Mouse (Mus musculus) right cerebral cortex, postnatal 10 days (tissue): ENCODE results near the gene Ptprc.
A peak's percentile ranks its signal among the peaks of the same experiment; 100 is the strongest.

Experiments used
- DNase-seq, 2 experiments: peaks; one replicate each; pipeline ENCODE4 v3.0.0; 2021; ENCODE audit warnings: low spot score in 2 of 2

Ptprc gene

DNA sequence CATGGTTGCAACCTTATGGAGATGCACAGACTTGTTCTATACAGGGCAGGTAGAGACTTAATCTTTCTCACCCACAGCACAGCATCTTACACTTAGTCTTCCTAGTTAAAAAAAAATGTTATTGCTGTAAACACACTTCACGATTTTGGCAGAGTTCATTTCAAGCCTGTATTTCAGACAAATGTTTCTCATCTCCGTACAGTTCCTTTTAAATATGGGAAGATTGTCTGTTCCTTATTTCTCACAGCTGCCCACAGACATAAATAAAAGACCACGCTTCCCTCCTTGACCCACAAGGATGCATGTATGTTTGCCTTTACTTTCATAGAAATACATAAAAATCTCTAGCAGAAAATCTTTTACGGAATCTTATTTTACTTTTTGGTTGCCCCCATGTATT is 22.4 kb downstream of the Ptprc start:
- no peak for DNase-seq

DNA sequence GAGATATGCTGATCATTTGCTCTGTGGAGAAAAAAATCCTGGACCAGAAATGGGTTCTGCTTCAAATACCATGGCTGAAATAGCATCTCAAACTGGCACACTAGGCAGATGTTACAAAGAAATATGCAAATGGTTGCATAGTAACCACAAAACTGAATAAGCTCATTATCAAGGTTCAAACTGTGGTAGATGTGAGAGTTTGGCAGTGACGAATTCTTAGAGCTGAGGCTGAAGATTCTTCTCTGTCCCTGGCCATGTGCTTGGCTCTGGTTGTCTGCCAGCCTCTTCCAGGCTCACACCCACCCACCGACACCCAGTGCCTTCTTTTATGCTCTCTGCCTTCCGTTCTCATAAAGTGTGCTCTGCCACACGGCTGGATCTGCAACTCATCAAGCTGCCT is 26.7 kb downstream of the Ptprc start:
- DNase-seq: peak; percentile 82 to 90

DNA sequence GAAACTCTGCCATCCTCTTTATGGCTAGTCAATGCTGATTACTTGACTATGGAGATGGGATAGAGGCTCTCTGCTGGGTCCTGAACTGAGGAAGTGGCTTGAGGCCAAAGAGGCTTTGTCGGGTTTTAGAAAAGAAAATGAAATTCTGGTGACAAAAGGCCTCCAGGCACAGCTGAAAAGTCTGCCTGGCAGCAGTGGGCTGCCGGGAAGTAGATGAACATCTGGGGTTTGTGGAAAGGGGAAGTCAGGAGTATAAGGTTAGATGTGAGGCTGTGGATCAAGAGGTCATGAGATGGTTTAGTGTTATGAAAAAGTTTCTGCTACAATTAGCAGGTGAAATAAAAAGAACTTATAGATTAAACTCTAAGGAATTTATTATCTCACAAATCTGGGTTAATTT is 29.9 kb downstream of the Ptprc start:
- DNase-seq: no peak

DNA sequence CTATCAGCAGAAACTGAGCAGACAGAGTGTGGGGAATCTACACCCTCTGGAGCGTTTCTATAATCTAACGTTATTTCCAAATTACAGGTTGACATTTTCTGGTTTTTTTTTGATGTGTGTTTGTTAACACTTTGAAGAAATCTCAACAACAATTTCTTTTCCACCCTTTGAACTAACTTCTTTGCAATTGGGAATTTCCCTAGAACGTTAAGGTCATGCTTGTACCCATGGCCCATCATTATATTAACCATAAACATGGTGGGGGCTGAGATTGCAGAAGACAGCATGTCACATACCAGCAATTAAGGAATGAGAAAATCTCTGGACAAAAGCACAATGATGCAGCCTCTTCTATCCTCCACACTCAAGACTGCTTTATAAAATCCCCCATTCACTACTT is 30.4 kb downstream of the Ptprc start:
- DNase-seq: no peak

DNA sequence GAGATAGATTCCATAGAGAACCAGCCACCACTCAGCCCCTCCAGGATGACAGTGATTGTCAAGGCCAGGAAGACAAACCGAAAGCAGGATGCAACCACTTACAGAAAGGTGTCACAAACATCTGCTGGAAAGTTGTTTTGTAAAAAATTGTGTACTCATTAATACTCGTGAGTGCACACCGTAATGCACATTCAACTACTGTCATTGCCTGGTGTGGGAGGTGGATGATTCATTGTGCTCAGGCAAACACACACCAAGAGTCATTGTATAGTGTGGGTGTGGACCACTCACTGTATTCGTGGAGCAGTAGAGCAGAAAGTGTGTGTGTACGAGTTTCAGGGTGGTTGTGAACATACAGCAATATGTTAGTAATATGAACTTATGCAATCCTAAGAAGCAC is 31.1 kb downstream of the Ptprc start:
- DNase-seq: no peak

DNA sequence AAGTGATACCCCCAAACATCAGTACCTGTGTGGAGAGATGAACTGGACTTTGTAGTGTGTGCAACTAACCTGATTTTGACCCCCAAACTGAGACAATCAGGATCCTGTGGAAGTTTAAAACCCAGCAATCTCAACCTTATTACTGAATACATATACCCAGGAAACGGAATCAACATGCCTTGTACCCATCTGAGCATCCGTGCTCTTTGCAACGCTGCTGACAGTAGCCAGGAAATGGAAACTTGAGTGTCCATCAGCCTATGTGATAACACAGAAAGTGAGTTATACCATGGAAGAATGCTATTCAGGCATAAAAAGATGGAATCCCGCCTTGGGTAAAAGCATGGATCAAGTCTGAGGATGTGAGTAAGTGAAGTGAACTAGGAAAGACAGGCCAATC is 34.7 kb downstream of the Ptprc start:
- no peak for DNase-seq

DNA sequence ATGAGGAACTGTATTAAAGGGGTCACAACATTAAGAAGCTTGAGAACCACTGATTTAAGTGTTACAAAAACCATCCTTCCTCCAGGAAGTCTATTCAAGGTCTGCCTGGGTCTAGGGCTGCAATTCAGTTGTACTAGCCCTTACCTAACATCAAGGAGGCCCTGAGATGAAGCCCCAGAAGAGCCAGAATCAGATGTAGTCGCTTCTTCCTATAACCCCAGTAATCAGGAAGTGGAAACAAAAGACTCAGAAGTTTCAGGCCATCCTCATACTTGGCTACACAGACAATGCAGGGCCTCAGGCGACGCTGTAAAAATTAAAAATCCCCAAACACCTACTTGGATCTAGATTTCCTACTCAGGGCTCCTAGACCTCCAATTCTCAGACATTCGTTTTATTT is 37.8 kb downstream of the Ptprc start:
- no peak for DNase-seq

DNA sequence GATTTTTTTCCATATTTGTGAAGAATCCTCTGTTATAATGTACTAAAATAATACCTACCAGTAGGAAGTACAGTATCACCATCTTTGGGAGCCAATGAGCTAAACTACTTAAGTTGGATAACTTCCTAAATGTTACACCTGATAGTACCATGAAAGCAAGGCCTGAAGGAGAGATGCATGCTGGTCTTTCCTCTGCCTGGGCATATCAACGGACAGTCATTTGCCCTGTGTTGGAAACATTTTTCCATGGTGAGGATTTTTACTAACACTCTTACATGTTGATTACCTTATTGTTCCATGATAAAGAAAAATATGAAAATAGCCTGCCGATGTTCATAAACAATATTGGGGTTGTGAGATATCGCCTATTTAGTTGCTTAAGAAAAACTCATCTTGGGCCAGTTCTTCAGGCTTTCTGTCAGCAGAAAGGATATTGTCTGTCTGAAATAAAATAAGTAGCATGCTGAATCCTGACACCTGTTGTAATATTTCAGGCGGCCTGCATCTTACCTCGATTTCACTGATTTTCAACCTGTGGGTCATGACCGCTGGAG is 38.4 kb downstream of the Ptprc start:
- DNase-seq: no peak

DNA sequence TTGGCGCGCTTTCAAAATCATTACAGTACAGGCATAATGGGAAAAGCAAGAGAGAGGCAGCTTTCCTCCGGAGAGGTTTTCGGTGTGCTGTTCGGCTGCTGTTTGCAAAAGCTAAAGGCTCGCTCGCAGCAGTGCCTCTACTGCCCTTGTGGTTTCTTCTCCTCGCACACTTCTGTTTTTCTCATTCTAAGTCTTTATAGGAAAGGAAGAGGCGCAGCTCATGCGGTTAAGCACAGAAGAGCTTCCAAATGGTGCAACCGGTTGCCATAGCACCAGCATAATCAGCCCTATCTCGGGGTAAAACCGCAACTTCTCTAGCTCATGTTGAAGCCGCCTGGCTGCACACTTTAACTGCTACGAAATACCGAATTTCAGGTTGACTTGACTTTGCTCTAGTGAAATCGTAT is 39.1 kb downstream of the Ptprc start:
- peak; percentile 84 to 91 for DNase-seq

DNA sequence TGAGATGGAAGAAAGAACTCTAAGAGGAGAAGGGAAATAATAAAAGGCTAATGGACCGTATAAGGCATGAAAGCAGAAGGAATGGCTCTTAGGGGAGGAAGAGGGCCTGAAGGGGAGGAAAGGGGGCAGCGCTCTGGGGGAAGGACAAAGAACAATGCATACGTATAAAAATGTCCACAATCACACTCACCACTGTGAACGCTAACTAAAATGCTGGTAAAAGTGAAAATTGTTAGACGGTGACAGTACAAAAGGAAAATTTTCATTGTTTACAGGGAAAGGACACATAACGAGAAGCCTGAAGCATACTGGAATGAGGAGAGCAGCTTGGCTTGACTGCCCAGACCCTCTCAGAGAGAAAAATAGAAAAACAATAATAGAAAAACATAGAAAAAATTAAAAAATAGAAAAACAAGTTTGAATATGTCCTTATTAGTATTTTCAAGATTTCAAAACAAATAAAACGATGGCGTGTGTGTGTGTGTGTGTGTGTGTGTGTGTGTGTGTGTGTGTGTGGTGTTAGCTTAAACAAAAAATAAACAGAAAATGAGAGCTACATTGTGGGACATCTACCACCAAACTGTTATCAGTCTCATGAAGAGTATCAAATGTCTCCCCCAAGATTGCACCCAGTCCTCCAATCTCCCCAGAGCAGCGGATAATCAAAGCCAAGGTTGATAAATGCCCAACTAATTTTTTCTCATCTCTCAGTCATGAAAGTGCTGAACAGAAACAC is 39.7 kb downstream of the Ptprc start:
- no peak for DNase-seq

DNA sequence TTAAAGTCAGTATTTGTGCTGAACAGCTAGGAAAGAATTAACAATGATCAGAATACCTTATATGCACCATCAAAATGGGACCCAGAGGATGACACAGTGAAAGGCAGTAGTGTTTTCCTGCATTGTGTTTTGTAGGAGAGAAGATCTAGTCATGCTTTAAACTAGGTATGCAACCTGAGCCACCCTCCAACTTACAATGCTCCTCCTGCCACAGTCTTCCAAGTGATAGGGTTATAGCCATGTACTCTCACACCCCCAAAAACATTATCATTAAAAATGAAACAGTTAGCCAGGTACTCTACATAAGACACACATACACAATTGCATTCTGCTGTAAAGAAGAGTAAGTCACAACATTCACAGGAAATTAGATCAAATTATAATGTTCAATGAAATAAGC is 40.4 kb downstream of the Ptprc start:
- DNase-seq: no peak

DNA sequence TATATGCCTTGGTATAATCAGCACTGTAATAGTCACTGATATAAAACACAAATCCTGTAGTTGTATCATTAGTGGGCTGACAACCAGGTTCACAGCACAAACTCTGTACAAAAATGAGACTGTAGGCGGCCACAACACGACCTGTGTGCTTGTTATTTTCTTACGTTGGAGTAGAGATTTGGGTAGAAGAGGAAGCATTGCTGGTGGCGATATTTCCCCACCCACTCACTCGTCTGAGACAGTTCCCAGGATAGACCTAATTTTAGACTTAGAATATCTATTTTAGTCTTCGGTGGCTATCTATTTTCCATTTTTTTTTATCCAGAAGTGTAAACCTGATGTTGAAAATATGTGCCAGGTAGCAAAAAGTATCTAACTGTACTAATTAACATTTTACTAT is 41.2 kb downstream of the Ptprc start:
- no peak for DNase-seq

DNA sequence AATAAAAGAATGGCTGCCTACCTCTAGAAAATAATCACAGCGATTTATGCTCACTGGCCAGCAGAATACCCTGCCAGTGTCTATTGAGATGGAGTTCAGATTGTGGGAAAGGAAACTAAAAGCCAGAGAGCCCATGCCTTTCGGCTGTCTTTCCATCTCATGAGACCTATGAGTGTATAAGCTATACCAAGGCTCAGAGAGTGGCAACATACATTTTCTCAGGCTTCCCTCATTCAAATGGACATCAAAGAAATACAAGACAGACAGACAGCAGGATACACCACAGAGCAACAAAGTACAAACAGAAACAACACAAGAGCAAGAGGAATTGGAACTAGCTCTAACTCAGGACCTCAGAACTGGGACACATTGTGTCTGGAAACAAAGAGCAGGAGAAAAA is 43.8 kb downstream of the Ptprc start:
- DNase-seq: no peak

DNA sequence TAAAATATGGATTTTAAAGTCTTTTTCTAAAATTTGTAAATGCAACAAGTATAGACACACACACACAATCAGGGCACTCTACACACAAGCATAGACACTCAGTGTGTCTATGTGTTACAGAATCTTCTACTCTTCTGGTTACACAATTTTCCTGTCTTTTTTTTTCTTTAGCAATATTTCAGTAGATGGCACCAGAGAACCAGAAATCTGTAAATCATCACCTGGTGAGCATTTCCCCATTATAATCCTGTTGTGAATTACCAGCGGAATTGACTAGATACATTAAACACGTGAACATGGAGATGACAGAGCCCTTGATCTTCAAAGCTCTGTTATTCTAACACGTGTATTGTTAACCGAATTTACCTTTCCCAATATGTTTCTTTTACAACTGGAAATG is 45.4 kb downstream of the Ptprc start:
- no peak for DNase-seq

DNA sequence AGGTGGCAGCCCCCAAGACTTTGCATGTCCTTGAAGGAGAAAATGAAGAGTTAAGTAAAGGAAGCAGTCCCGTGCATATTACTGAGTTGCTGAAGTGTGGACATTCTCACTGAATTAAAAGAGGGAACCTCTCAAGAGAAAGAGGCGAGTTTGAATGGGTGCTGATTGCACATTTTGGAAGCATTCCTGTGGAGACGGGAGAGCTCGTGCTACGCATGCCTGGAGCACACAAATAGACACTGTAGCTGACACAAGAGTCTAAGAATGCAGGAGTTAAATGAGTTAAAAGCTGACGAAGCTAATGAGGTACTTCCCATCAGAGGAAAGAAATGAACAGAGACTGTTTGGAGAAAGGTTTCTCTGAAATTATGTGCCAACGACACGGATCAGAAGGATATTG is 48.7 kb downstream of the Ptprc start:
- peak in 1 of 2 experiments; percentile 54 for DNase-seq

DNA sequence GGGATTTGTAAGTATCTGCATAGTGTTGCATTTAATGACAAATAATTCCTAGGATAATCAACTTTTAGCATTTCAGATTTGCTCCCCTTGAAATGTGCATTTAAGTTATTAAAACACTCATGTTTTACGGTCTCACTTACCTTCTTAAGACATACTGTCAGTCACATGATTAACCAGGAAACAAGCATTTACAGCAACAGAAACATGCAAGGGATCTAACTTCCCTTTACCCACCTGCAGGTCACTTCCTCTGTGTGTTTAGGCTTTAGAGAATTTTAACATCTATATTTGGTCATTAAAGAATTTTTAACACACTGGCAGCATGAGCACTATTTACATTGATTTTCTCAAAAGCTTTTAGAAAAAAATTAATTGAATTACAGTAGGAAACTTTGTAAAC is 50.2 kb downstream of the Ptprc start:
- no peak for DNase-seq

DNA sequence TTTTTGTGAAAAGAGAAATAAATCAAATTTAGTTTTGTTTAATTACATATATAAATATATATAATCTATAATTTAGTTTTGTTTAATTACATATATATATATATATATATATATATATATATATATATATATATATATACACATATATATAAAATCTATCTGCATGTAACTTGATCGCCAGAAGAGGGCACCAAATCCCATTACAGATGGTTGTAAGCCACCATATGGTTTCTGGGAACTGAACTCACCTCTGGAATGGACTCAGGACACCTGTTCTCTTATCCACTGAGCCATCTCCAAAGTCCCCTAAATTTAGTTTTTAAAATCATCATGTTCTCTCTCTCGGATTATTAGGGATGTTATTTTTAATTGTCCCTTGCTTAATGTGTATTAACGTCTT is 51.6 kb downstream of the Ptprc start:
- DNase-seq: no peak

DNA sequence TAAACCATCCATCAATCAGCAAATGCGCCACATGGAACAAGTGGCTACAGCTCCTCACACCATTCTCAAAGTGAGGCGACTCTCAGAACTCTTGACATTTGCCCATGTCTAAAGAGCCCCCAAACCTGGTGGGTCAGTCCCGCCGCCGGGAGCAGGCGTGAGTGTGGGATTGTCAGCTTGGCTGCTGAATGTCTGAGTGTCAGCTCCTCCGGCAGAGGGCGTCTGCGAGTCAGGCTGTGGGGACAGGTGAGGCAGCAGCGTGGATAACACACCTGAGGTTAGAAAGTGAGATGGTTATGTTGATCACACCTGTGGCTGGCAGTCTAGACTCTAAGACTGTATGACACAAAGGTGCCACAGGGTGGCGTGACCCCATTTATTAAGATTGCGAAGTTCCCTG is 55.6 kb downstream of the Ptprc start:
- DNase-seq: no peak

DNA sequence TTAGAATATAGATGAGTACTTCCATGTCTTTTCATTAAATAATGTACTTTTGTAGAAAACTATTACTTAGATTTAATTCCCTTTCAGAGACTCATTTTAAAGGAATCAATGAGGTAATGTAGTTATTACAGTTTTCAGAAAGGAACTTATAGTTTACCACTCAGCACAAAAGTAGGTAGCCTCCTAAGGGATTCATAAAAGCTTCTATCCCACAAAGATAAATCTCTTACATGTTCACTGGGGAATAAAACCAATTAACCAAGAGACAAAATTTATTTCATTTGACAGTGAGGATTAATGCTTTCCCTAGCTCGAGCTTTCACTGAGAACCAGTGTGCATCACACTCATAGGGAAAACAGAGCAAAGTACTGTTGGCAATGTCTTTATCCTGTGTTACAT is 82.3 kb downstream of the Ptprc start:
- no peak for DNase-seq

DNA sequence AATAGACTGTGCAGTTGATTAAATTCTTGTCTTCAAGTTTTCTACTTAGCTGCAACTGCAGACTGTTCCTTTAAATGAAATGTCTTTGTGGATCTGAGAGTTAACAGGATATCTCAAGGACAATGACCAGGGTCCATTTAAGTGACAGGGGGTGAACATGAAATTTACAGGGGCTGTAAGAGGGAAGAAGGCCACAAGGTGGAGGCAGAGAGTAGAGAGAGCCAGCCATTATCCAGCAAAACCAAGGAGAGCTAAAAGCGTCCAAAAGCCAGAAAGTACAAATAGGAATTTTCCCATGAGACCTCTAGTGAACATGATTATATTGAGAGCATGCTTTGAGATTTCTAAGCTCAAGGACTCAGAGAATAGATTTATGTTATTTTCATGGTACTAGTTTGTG is 89.7 kb downstream of the Ptprc start:
- peak; percentile 31 to 52 for DNase-seq

DNA sequence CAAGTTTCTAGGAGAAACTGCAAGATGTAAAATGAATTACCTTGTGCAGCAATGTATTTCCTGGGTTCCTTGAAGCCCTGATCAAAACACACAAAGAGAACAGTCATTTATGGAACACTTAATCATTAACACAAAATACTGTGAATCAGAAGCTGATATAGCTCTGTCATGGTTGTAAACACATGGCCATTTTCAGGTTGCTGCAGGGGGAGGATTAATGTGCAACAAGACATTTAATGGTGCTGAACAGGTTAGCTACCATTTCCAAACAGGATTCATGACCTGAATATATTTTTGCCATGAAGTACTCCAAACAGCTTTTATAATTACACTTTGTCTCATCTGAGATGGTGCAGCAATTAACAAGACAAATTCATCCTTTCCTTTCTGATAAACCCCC is 91.8 kb downstream of the Ptprc start:
- DNase-seq: no peak

DNA sequence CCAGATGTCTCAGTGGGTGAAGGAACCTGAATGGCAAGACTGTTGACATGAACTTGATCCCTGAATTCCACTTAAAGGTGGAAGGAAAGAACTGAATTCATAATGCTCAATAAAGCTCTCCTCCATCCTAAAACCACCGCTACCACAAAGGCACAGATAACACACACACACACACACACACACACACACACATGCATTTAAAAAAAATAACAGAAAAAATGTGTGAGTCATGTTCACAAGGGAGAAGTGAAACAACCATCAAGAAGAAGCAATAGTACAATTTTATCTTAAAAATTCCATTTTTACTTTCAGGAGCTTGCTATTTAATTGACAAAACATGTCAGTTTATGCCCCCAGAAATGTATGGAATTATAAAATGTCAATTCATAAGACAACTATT is 95.2 kb downstream of the Ptprc start:
- no peak for DNase-seq

DNA sequence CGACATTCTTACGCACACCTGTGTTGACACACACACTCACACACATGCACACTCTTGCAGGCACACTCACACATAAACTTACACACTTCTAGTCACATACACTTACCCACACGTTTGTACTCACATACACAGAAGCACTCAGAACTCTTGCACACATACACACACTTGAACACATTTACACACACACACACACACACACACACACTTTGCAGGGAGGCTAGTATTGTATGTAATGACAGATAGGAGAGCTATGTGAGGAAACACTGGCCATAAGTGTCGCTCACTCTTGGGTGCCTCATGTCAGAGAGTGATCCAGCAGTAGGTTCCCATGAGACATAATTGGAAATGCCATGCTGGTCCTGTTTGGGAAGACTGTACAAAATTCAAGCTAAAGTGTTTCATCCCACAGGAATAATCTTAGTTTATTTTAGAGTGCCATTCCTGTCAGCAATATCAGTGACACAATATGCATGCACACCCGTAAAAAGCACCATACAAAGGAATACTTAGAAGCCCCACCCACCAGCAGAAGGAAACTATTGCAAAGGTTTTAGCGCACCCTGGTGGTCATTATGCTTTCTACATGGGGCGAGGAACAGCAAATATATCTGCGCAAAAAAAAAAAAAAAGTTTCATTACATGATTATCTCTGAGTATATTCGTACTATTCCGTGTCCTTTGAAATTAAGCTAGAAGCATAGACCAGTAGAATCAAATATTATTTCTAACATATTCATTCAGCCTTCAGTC is 131.1 kb downstream of the Ptprc start:
- DNase-seq: peak; percentile 85 to 90
